Mouse (Mus musculus) brain, embryonic 14.5 days (tissue): ENCODE measurements around the gene Ppm1b.

Source experiments
- CTCF ChIP-seq: fragments of 200-500 bp; IDR thresholded peaks from 2 replicates; pipeline ENCODE4 v1.5.1; 2012; ENCODE audit warnings: inconsistent platforms, mild to moderate bottlenecking, moderate library complexity, borderline replicate concordance; ENCODE audit not compliant: insufficient read depth, insufficient read length; ENCODE audit errors: extremely low read depth
- POLR2A ChIP-seq: fragments of 200-500 bp; IDR thresholded peaks from 2 replicates; pipeline ENCODE4 v1.6.1; 2012; ENCODE audit warnings: mild to moderate bottlenecking, inconsistent platforms, borderline replicate concordance; ENCODE audit not compliant: poor library complexity, insufficient read depth, insufficient read length, severe bottlenecking; ENCODE audit errors: extremely low read depth

DNA sequence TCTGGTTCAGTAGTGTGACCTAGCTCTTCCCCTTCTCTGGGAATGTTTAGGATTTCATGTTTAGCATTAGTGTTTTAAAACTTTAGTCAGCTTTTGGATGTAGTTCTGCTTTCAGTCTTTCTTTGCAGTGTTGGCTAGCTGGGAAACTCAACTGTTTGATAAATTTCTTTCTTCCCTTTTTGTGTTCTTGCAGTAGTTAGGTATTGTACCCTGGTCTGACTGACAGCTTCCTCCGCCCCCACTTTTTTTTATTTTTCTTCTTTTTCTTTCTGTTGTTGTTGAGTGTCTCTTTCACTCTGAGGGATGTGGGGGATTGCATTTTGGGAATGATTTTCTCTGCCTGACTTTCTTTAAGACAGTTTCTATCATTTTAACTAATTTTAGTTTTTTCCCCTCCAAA, 25.2 kb downstream of the Ppm1b start:
- no peak for TF ChIP-seq CTCF
- TF ChIP-seq POLR2A = no peak
